Mouse (Mus musculus) ZHBTc4 (cell line): ENCODE measurements at regions not wholly inside any gene's neighbourhood (a gene's known extent, or its start where the extent isn't known, plus 50 kb on each side); places are given as distances from the start of the nearest gene placed in this dataset.
A peak's percentile ranks its signal among the peaks of the same experiment; 100 is the strongest.

Source experiments
- DNase-seq: peaks from one replicate; pipeline ENCODE4 v3.0.0-alpha.2; 2011; ENCODE audit warnings: low read depth, low spot score

- no peak for DNase-seq
These were observed 436.6 kb downstream of the Meis1 start for GRCm38 (mm10) chr11:18581997-18582780.

GRCm38 (mm10) chr11:18581078-18581800 is 437.5 kb downstream of the Meis1 start:
- no peak for DNase-seq

GRCm38 (mm10) chr11:18571557-18572209 is 447.1 kb downstream of the Meis1 start:
- no peak for DNase-seq

- no peak for DNase-seq
These were observed 455.8 kb downstream of the Meis1 start for GRCm38 (mm10) chr11:18563011-18563410.

- DNase-seq: no peak
These were observed 460.1 kb downstream of the Meis1 start for GRCm38 (mm10) chr11:18558665-18559064.

DNA sequence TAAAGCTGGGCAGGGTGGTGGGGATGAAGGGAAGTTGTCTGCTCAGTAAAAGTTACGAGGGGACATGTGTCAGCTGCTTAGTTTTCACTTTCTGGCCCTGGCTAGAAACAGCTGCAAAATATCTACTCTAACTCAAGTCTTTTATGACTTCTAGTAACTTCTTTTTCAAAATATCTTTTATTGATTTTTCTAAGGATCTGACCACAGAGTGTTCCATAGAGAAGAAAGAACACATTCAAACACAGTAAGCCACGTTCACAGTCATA is 483.3 kb downstream of the Meis1 start:
- no peak for DNase-seq

DNA sequence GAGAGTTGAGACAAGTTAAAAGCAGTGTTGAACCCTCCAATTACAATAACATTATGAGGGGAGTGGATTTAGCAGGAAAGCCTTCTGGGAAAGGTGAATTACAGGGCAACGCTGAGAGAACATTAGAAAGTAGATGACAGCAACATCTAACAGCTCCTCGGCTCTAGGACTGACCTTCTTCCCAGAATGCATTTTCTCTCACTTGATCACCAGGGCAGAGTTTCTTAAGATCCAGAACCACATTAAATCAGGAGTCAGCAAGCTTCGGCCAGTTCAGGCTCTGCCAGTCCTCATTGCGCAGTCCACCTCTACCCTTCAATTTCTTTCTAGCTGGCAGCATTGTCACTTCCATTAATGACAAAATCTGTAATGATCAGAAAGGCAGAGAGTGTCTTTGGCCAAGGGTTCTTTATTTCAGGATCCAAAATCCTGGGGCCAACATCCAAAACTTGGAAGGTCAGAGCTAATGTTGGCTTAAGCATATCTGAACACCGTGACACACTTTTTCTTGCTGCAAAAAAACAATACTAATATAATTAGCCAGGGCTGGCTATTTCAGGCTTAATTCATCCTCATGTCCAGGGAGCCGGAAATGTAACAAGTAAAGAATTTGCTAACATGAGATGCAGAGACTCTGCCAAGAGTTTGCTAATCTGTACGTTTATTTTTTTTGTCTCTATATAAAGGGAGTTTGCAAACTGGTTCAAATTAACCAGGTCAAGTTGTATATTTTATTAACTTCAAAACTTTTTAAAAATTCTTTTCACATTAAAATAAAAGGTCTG is 483.8 kb downstream of the Meis1 start:
- DNase-seq: no peak

- DNase-seq: no peak
These were observed 487.3 kb downstream of the Meis1 start for GRCm38 (mm10) chr11:18531264-18532110.

GRCm38 (mm10) chr11:18528568-18528967 is 490.2 kb downstream of the Meis1 start:
- peak; percentile 2 for DNase-seq

- DNase-seq: no peak
These were observed 523.6 kb downstream of the Meis1 start for GRCm38 (mm10) chr11:18495108-18495757.

GRCm38 (mm10) chr11:18493981-18494380 is 524.8 kb downstream of the Meis1 start:
- DNase-seq: no peak

GRCm38 (mm10) chr11:18493086-18493485 is 525.7 kb downstream of the Meis1 start:
- peak; percentile 12 for DNase-seq

DNA sequence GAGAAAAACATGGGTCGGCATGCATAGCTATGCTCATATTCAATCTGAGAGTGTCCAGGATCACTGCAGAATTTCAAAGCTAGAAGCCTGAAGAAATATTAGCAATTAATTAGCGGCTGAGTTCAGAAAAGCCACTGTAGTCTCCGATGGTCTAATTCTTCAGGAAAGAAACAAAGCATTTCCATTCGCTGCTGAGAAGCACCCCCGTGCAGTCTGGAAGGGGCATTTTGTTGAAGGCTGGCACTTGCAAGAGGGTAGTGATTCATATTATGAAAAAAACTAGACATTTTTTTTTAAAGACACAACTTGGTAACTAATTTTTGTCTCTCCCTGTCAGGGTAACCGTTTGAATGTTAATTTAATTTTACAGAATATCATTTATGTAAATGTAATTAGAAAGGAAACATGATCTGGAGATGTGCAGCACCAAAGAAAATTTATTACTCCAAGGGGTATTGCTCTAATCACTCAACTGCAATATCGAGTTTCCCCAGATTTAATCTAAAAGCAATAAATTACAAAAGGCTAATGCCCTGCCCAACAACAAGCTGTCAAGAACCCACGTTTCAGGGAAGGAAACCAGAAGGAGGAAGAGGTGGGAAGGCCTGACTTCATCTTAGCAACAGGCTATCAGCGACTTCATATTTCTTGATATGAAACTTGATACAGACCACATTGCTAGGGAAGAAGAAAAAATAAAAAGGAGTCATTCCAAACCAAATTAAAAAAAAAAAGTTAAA is 529.1 kb downstream of the Meis1 start:
- DNase-seq: no peak

GRCm38 (mm10) chr11:18478841-18479240 is 525.2 kb upstream of the Etaa1 start:
- DNase-seq: peak; percentile 84

DNA sequence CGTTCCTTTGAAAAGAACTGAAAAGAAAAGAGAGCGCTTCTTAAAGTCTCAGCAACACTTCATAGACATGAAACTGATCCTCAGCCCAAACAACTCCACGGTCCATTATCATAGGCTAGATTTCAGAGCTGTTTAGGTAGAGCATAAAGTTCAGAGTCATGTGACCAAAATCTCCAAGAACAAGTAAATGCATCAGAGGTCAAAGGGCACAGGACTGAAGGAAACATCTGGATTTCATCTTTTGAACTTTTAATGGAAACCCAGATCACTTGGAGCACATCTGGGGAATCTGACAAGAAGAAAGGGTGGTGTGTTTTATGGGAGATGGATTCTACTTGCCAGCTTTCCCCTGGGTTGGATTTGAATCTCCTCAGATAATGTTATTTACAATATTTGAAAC is 497.6 kb upstream of the Etaa1 start:
- DNase-seq: no peak

DNA sequence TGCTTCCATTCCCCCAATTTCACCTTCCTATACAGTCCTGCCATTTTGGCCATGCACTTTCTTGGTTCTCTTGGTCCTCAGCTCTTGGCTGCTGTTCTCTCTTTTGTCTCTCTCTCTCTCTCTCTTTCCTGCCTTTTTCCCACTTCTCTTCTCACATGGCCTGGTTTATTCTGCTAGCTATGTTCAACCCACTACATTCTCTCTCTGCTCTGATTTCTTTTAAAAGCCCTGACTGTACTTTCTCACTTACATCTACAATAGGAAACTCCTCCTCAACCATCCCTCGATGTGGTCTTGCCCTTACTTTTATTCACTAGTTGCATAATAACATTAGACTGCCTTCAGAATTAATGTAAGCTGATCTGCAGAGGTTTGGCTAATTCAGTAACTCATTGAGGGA is 495.2 kb upstream of the Etaa1 start:
- DNase-seq: no peak

- no peak for DNase-seq
These were observed 490.9 kb upstream of the Etaa1 start for GRCm38 (mm10) chr11:18444600-18444999.

GRCm38 (mm10) chr11:18444101-18444500 is 490.4 kb upstream of the Etaa1 start:
- DNase-seq: peak; percentile 4

- no peak for DNase-seq
These were observed 489.5 kb upstream of the Etaa1 start for GRCm38 (mm10) chr11:18443156-18443555.
